Mouse (Mus musculus): ENCODE data around the gene Megf9.

- TF ChIP-seq CTCF (IDR thresholded peaks at IDR 0.05; ENCODE audit: low read depth), result no peak
- TF ChIP-seq EP300 (IDR thresholded peaks at IDR 0.05; ENCODE audit: low read depth), result no peak
These were observed 148.6 kb downstream of the Megf9 start for GRCm38 (mm10) chr4:70386206-70386605.

Measured in liver, embryonic 14.5 days (tissue).